Mouse (Mus musculus): ENCODE data around the gene Cops7b. TPM values are rescaled to one million over a fixed set of nuclear protein-coding genes. Genes with fewer than 3 reads are reported as not detected.

Gene Cops7b
- total RNA-seq, 2 experiments from 2014 or later, result 13.2 to 22.7 TPM

GRCm38 (mm10) chr1:86650272-86650671, 67.6 kb downstream of the Cops7b start:
- peak; percentile 82 for ATAC-seq (replicated peaks; ENCODE audit: poor library complexity)

- ATAC-seq (replicated peaks; ENCODE audit: poor library complexity), result peak; percentile 42; the same call in 1 of the 2 replicates
Measured at GRCm38 (mm10) chr1:86652675-86653074, 70.0 kb downstream of the Cops7b start.

DNA sequence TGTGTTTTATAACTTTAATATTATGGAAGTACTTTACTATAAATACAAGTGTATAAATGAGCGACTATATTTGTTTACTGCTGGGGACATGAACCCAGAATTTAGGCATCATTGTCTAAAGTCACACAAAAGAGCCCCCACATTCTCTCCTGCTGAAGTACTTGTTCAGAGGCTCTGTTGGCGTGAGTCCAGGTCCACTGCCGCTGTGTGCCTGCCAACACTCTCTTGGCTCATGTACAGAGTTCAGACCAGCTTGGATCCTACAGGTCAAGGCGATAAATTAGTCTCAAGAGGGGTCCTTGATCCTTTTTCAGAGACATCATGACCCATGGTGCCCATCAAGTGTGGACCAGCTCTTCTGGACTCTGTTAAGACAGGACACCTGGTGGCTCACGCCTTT, 74.4 kb downstream of the Cops7b start:
- no peak for ATAC-seq (replicated peaks; ENCODE audit: poor library complexity)

Other genes starting within 250 kb of the Cops7b start
- 728 and 799 TPM in 2 replicates for gene Ncl, start 223.5 kb upstream of the Cops7b start, total RNA-seq (2015)
- gene Ncl, start 223.5 kb upstream of the Cops7b start, total RNA-seq (2017), result 665 and 1,023 TPM in 2 replicates
- gene Nmur1, start 156.7 kb upstream of the Cops7b start, total RNA-seq (2015), result 1.0 TPM in 1 of 2 replicates, not detected in the other
- not detected in 2 replicates for gene Nmur1, start 156.7 kb upstream of the Cops7b start, total RNA-seq (2017)
- not detected in 2 replicates for gene Tex44, start 156.6 kb upstream of the Cops7b start, total RNA-seq (2015)
- gene Tex44, start 156.6 kb upstream of the Cops7b start, total RNA-seq (2017), result not detected in 2 replicates
- gene Ptma, start 56.2 kb upstream of the Cops7b start, total RNA-seq (2015), result 6,310 and 6,455 TPM in 2 replicates
- gene Ptma, start 56.2 kb upstream of the Cops7b start, total RNA-seq (2017), result 6,827 and 7,265 TPM in 2 replicates
- 60.3 and 71.2 TPM in 2 replicates for gene Pde6d, start 275 bp upstream of the Cops7b start, total RNA-seq (2015)
- gene Pde6d, start 275 bp upstream of the Cops7b start, total RNA-seq (2017), result 17.9 and 23.6 TPM in 2 replicates
- not detected in 2 replicates for gene Nppc, start 87.7 kb downstream of the Cops7b start, total RNA-seq (2015)
- gene Nppc, start 87.7 kb downstream of the Cops7b start, total RNA-seq (2017), result 0.41 TPM in 1 of 2 replicates, not detected in the other
- gene Dis3l2, start 120.9 kb downstream of the Cops7b start, total RNA-seq (2015), result 13.7 and 15.6 TPM in 2 replicates
- gene Dis3l2, start 120.9 kb downstream of the Cops7b start, total RNA-seq (2017), result 14.4 and 20.7 TPM in 2 replicates

Measured in megakaryocyte progenitor cell, adult 5-6 weeks (primary cell).